Mouse (Mus musculus) liver, postnatal 0 days (tissue): ENCODE results near the gene Vps33b.
A peak's percentile ranks its signal among the peaks of the same experiment; 100 is the strongest.

Experiments used
- CTCF ChIP-seq: sonication (generic); IDR thresholded peaks from 2 replicates; pipeline ENCODE4 v1.5.1; 2016; ENCODE audit warnings: antibody characterized with exemption, low read depth
- EP300 ChIP-seq: IDR thresholded peaks from 2 replicates; pipeline ENCODE4 v1.6.1; 2016; ENCODE audit warnings: antibody characterized with exemption, low read depth, mild to moderate bottlenecking

DNA sequence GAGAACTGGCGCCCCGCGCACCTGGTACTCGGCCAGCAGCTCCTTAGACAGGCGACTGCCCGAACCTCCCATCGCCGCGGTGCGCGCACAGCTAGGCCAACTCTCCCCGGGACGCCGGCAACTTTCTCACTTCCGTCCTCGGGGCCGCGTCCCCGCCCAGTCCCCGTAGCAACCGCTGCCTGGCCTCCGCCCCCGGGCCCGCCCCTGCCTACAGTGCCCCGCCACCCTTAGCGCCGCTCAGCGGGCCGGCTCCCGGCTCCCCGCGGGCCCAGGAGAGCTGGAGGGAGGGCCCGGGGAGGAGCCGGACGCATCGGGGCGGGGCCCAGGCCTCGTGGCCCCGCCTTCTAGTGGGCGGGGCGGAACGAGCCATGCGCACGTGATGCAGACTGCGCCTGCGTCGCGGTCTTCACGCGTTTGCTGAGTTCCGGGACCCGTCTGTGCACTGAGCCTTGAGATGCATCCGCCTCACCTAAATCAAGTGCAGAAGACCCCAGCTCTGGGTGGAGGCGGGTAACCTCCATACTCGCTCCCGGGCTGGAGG lies 36.9 kb upstream of the Vps33b start, which contains the start of the genes Cib1 and Gdpgp1:
- 0 out of 2 replicates have a peak, but pooled peaks have one; percentile 7 for TF ChIP-seq CTCF
- no peak for TF ChIP-seq EP300
